Mouse (Mus musculus) c-Kit-positive CD71-negative TER-119-negative erythroid progenitor cells, embryonic 14.5 days (primary cell): ENCODE results near the gene Krt42.
"Not testable (repeated sequence)": the region's sequence is repeated elsewhere in the genome, so short reads cannot be mapped to it uniquely, and the experiment has no call there.

ENCODE experiments used
- DNase-seq: peaks from one replicate; pipeline ENCODE4 v3.0.0-alpha.2; 2013; ENCODE audit warnings: low read depth

The Krt42 gene

GRCm38 (mm10) chr11:100269821-100270332 lies at the start of gene Krt42:
Krt42 (minus strand) TSS chr11:100269871.
- no peak for DNase-seq

GRCm38 (mm10) chr11:100318529-100319451 lies 49.1 kb upstream of the Krt42 start:
- DNase-seq = no peak

- DNase-seq = no peak
These were observed 48.2 kb upstream of the Krt42 start for GRCm38 (mm10) chr11:100317826-100318380.

GRCm38 (mm10) chr11:100315439-100315838 lies 45.8 kb upstream of the Krt42 start:
- DNase-seq = no peak

GRCm38 (mm10) chr11:100313424-100313823 lies 43.8 kb upstream of the Krt42 start:
- no peak for DNase-seq

- no peak for DNase-seq
These were observed 42.5 kb upstream of the Krt42 start for GRCm38 (mm10) chr11:100312096-100312679.

GRCm38 (mm10) chr11:100311656-100312055 lies 42.0 kb upstream of the Krt42 start:
- DNase-seq = no peak

GRCm38 (mm10) chr11:100308672-100309071 lies 39.0 kb upstream of the Krt42 start:
- DNase-seq = not testable (repeated sequence)

- DNase-seq = no peak
These were observed 38.2 kb upstream of the Krt42 start for GRCm38 (mm10) chr11:100307900-100308299.

- DNase-seq = no peak
These were observed 31.6 kb upstream of the Krt42 start for GRCm38 (mm10) chr11:100301292-100301691.

- no peak for DNase-seq
These were observed 30.6 kb upstream of the Krt42 start for GRCm38 (mm10) chr11:100300293-100300692.

GRCm38 (mm10) chr11:100298274-100299036 lies 28.8 kb upstream of the Krt42 start:
- peak; percentile 67 for DNase-seq

GRCm38 (mm10) chr11:100297801-100298200 lies 28.1 kb upstream of the Krt42 start:
- no peak for DNase-seq

- DNase-seq = peak; percentile 74
These were observed 25.6 kb upstream of the Krt42 start for GRCm38 (mm10) chr11:100295308-100295707.

- DNase-seq = no peak
These were observed 23.2 kb upstream of the Krt42 start for GRCm38 (mm10) chr11:100292884-100293283.

GRCm38 (mm10) chr11:100290235-100290634 lies 20.6 kb upstream of the Krt42 start:
- DNase-seq = no peak

- no peak for DNase-seq
These were observed 19.3 kb upstream of the Krt42 start for GRCm38 (mm10) chr11:100288942-100289341.

GRCm38 (mm10) chr11:100287024-100287423 lies 17.4 kb upstream of the Krt42 start:
- no peak for DNase-seq

GRCm38 (mm10) chr11:100284988-100285387 lies 15.3 kb upstream of the Krt42 start:
- DNase-seq = no peak

GRCm38 (mm10) chr11:100282549-100282948 lies 12.9 kb upstream of the Krt42 start:
- peak; percentile 73 for DNase-seq

GRCm38 (mm10) chr11:100281596-100282544 lies 12.2 kb upstream of the Krt42 start:
- DNase-seq = peak; percentile 79
